Mouse (Mus musculus) gastrocnemius, postnatal 10 days (tissue): ENCODE data around the gene Olfr610. TPM values are rescaled to one million over a fixed set of nuclear protein-coding genes. Genes with fewer than 3 reads are reported as not detected.
"Not testable (repeated sequence)": the region's sequence is repeated elsewhere in the genome, so short reads cannot be mapped to it uniquely, and the experiment has no call there.

Experiments
- DNase-seq: peaks from one replicate; pipeline ENCODE4 v3.0.0; 2021; ENCODE audit warnings: mixed read lengths
- long read RNA-seq, 2 experiments: library from polyadenylated mRNA; stranded (forward); transcript quantifications; one replicate each; pipeline ENCODE4 v2.0.0; 2021
- total RNA-seq, 2 experiments: library from RNA; stranded (reverse); gene quantifications; 2 replicates each; pipeline ENCODE4 v1.2.3; 2021

Olfr610 gene
- not detected for total RNA-seq
- long read RNA-seq, experiment 1, result 0 reads
- long read RNA-seq, experiment 2, result 0 reads

DNA sequence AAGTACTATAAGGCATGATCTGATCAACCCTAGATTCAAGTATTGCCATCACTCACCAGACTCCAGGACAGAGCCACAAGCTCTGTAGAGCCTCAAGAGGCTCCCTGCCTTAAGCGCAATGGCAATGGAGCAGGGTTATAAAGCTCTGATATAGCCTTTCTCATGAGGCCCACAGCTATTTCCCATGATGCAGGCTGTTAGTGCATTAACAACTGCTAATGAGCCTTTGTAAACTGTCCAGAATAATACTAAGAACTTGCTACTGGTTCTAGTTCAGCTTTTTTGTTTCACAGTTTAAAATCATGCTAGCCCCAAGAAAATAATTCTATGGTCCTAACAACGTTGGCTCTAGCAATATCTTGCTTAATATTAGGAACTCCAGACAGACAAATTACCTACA, at the start of gene Olfr610:
Gene Olfr610 (minus strand): TSS at position 101 of the 400 bp plus-strand sequence.
- DNase-seq, result no peak

DNA sequence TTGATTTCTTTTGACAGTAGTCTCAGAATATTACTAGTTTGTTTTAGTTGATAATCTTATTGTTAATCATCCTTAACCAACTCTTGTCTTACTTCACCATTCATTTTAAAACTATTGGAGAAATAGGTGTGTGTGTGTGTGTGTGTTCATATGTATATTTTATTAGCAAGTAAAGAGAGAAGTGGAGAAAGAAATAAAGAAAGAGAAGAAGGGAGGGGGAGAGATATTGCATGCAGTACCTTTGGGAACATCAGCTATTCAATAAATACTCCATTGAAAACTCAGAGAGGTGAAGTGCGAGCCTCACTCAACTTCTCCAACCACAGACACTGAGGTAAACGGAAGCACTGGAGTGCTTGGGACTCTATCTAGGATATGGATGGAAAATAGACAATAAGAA, 43.9 kb upstream of the Olfr610 start, which contains the start of gene Olfr615:
Gene Olfr615 (plus strand): TSS at position 301 of the 400 bp plus-strand sequence.
- DNase-seq, result no peak

DNA sequence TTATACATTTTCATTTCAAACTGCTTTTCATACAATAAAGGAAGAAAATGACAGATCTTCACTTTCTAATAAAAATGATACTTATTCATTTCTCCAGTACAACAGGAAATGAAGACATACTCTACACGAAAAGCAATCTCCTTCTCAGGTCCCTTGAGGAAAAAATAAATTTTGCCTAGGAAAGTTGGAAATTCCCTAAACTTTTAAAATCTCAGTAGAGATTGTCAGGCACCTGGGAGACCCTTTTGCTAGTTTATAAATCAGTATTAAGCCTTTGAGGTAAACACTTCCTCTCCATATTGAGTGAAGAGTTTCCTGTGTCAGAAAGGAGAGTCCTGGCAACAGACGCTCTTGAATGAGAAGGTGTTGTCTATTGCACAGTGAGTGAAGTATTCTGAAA, 35.9 kb upstream of the Olfr610 start, which contains the start of gene Olfr613:
Gene Olfr613 (plus strand): TSS at position 301 of the 400 bp plus-strand sequence.
- no peak for DNase-seq

DNA sequence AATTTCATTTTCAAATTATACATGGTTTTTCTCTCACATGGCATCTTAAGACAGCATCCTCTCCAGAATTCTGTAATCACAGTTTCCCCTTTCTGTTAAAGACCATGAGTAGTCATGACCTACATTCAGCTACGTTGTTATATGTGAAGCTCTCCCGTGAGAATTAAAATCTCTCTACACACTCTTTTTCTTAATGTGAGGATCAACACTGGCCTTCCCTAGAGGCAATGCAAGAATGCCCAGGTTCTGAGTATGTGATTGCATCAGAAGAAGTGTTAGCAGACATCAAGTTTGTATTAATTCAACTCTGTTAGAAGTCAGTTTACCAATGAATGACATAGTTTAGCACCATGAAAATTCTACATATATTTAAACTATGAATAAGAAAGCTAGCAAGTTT, 30.7 kb upstream of the Olfr610 start, which contains the start of gene Olfr612:
Gene Olfr612 (minus strand): TSS at position 101 of the 400 bp plus-strand sequence.
- not testable (repeated sequence) for DNase-seq

DNA sequence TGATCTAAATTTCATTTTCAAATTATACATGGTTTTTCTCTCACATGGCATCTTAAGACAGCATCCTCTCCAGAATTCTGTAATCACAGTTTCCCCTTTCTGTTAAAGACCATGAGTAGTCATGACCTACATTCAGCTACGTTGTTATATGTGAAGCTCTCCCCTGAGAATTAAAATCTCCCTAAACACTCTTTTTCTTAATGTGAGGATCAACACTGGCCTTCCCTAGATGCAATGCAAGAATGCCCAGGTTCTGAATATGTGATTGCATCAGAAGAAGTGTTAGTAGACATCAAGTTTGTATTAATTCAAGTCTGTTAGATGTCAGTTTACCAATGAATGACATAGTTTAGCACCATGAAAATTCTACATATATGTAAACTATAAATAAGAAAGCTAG, 8.8 kb upstream of the Olfr610 start, which contains the start of gene Olfr611:
Gene Olfr611 (minus strand): TSS at position 101 of the 400 bp plus-strand sequence.
- not testable (repeated sequence) for DNase-seq

DNA sequence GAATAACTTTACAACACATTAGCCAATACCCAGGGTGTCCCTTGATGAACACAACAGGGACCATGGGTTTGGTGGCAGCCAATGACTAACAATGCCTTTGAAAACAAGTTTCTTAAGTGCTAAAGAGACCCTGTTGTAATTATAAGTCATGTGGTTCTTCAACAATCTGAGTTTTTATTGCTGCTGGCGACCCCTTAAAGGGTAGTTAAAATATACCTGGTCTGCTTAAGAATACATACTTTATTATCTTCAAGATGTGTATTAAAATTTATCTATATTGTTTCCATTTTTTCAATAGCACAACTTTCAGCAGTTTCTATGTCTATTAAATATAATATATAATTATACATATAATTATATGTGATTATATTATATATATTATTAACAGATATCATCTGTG, 14.0 kb downstream of the Olfr610 start, which contains the start of gene Olfr609:
Gene Olfr609 (minus strand): TSS at position 101 of the 400 bp plus-strand sequence.
- DNase-seq, result no peak

DNA sequence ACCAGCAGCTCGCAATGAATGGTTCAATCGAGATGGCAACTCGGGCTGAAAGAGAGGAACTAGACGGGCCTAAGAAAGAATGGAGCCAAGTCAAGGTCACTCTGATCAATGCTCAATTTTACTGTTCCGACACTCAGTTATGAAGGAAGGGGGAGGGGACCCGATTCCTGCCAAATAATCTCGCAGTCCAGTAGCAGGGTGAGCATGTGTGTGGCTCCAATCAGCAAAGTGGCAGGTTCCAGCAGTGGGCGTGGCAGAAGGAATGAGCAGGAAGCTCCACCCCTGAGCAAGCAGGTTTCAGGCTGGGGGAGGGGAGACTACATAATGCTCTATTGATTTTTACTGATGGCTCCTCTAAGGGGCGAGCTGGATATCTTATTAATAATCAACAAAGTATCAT, 34.8 kb downstream of the Olfr610 start:
- DNase-seq, result not testable (repeated sequence)

DNA sequence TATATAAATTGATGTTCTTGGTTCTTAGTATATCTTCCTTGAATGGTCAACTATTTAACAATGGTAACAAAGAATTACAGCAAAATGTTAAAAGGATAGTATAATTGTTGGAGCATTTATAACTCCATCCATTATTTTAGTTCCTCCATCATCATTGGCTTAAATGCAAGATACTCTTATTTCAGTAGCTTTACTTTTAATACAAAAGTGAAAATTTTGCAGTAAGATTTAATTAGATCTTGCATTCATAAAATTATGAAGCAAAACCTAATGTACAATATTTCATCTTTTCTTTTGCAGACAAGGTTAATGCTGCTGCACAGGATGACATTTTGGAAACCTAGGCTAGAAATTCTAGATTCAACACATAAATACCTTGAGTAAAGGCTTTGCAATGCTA, 42.3 kb downstream of the Olfr610 start, which contains the start of gene Olfr608:
Gene Olfr608 (plus strand): TSS at position 301 of the 400 bp plus-strand sequence.
- no peak for DNase-seq

DNA sequence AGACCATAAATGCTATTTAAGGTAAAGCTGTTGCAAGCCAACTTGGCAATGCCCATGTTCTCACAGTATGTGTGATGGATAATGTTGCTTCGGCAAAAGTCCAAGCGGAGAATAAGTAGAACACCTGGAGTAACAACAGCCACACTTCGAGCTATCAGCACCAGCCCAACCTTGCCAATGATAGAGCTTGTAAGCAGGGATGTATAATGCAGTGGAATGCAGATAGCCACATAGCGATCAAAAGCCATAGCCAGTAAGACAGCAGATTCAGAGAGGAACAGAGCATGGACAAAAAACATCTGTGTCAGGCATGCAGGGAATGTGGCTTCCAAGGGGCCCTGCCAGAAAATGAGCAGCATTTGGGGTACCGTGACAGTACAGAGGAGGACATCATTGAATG, 51.3 kb downstream of the Olfr610 start:
- DNase-seq, result no peak

Other genes starting within 250 kb of the Olfr610 start
- gene Olfr596, start 206.5 kb downstream of the Olfr610 start, total RNA-seq, result not detected
- gene Olfr597, start 195.8 kb downstream of the Olfr610 start, total RNA-seq, result not detected
- not detected for gene Olfr598, start 188.6 kb downstream of the Olfr610 start, total RNA-seq
- not detected for gene Olfr599, start 176.2 kb downstream of the Olfr610 start, total RNA-seq
- not detected for gene Olfr600, start 162.5 kb downstream of the Olfr610 start, total RNA-seq
- gene Olfr601, start 149.5 kb downstream of the Olfr610 start, total RNA-seq, result not detected
- not detected for gene Olfr603, start 125.9 kb downstream of the Olfr610 start, total RNA-seq
- not detected for gene Usp17lc, start 97.0 kb downstream of the Olfr610 start, total RNA-seq
- gene Olfr605, start 66.7 kb downstream of the Olfr610 start, total RNA-seq, result not detected
- not detected for gene Olfr606, start 63.1 kb downstream of the Olfr610 start, total RNA-seq
- not detected for gene Olfr607, start 48.0 kb downstream of the Olfr610 start, total RNA-seq
- not detected for gene Olfr608, start 42.2 kb downstream of the Olfr610 start, total RNA-seq
- not detected for gene Olfr609, start 14.1 kb downstream of the Olfr610 start, total RNA-seq
- not detected for gene Olfr611, start 8.7 kb upstream of the Olfr610 start, total RNA-seq
- not detected for gene Olfr612, start 30.6 kb upstream of the Olfr610 start, total RNA-seq
- not detected for gene Olfr613, start 36.0 kb upstream of the Olfr610 start, total RNA-seq
- not detected for gene Olfr615, start 44.0 kb upstream of the Olfr610 start, total RNA-seq
- not detected for gene Olfr616, start 57.0 kb upstream of the Olfr610 start, total RNA-seq
- gene Olfr617, start 60.9 kb upstream of the Olfr610 start, total RNA-seq, result not detected
- gene Olfr618, start 78.0 kb upstream of the Olfr610 start, total RNA-seq, result not detected
- gene Olfr619, start 88.5 kb upstream of the Olfr610 start, total RNA-seq, result not detected
- not detected for gene Olfr620, start 100.4 kb upstream of the Olfr610 start, total RNA-seq
- gene Olfr622, start 130.6 kb upstream of the Olfr610 start, total RNA-seq, result not detected
- not detected for gene Olfr623, start 151.6 kb upstream of the Olfr610 start, total RNA-seq
- not detected for gene Olfr624, start 159.1 kb upstream of the Olfr610 start, total RNA-seq
- not detected for gene Olfr625-ps1, start 170.6 kb upstream of the Olfr610 start, total RNA-seq
- gene Olfr243, start 202.5 kb upstream of the Olfr610 start, total RNA-seq, result not detected
- not detected for gene Olfr628, start 218.3 kb upstream of the Olfr610 start, total RNA-seq
- not detected for gene Olfr629, start 232.8 kb upstream of the Olfr610 start, total RNA-seq
- gene Olfr630, start 245.2 kb upstream of the Olfr610 start, total RNA-seq, result not detected